Mouse (Mus musculus) embryonic facial prominence, embryonic 11.5 days (tissue): ENCODE results near the gene Slc26a11. TPM values are rescaled to one million over a fixed set of nuclear protein-coding genes. Genes with fewer than 3 reads are reported as not detected.
A peak's percentile ranks its signal among the peaks of the same experiment; 100 is the strongest.

ENCODE experiments used
- ATAC-seq: fragments of 200-750 bp; cut with Nextera tagmentation; replicated peaks from 2 replicates; pipeline ENCODE4 v1.8.0; 2017; ENCODE audit warnings: low read depth; ENCODE audit not compliant: insufficient number of reproducible peaks, low FRiP score, low TSS enrichment
- DNase-seq: peaks from one replicate; pipeline ENCODE4 v3.0.0-alpha.2; 2015; ENCODE audit warnings: low spot score
- H3K27ac ChIP-seq: fragments of 300-500 bp; sonication (generic); replicated peaks from 2 replicates; pipeline ENCODE4 v1.5.1; 2014; ENCODE audit warnings: mild to moderate bottlenecking, low read depth, low read length, control low read depth
- H3K27me3 ChIP-seq: fragments of 300-500 bp; sonication (generic); 2 replicates; pipeline ENCODE4 v1.6.1; 2014; ENCODE audit warnings: mild to moderate bottlenecking, low read length, moderate library complexity, mixed read lengths; ENCODE audit not compliant: control insufficient read depth, insufficient read depth
- H3K36me3 ChIP-seq: fragments of 300-500 bp; sonication (generic); replicated peaks from 2 replicates; pipeline ENCODE4 v1.6.1; 2014; ENCODE audit warnings: low read depth, mild to moderate bottlenecking, low read length, moderate library complexity, mixed read lengths; ENCODE audit not compliant: control insufficient read depth, insufficient read depth
- H3K4me1 ChIP-seq: fragments of 300-500 bp; sonication (generic); 2 replicates; pipeline ENCODE4 v1.6.1; 2014; ENCODE audit warnings: low read length, mixed read lengths; ENCODE audit not compliant: control insufficient read depth, insufficient read depth
- H3K4me2 ChIP-seq: fragments of 300-500 bp; sonication (generic); 2 replicates; pipeline ENCODE4 v1.6.1; 2014; ENCODE audit warnings: low read depth, mild to moderate bottlenecking, control low read depth, low read length, moderate library complexity
- H3K4me3 ChIP-seq: fragments of 300-500 bp; sonication (generic); 2 replicates; pipeline ENCODE4 v1.5.1; 2014; ENCODE audit warnings: low read depth, low read length, control low read depth
- H3K9ac ChIP-seq: fragments of 300-500 bp; sonication (generic); replicated peaks from 2 replicates; pipeline ENCODE4 v1.6.1; 2014; ENCODE audit warnings: mild to moderate bottlenecking, control low read depth, low read length
- H3K9me3 ChIP-seq: fragments of 300-500 bp; sonication (generic); replicated peaks from 2 replicates; pipeline ENCODE4 v1.6.1; 2016; ENCODE audit warnings: mild to moderate bottlenecking, low read length, inconsistent platforms, mixed read lengths; ENCODE audit not compliant: control insufficient read depth
- WGBS: fragments of 180-500 bp; shearing (Covaris S2); extraction: QIAGEN DNeasy Blood & Tissue Kit; methylation state at CpG from one replicate; pipeline ENCODE4 v1.1.7; 2014; 5-methylcytosine and 5-hydroxymethylcytosine counted together
- polyA plus RNA-seq: library from polyadenylated mRNA; unstranded; fragments of >200 nt; fragmentation: Nextera tagmentation; extraction: Ambion mirVana; gene quantifications from 2 replicates; pipeline ENCODE4 v1.2.1, GENCODE M21; 2014

Gene Slc26a11
- polyA plus RNA-seq, 1 experiment from 2014 or later = 5.5 TPM

- DNase-seq = no peak
- WGBS = 85% methylated on average over 13 of the region's 13 CpGs
- Histone ChIP-seq H3K36me3 (no peaks in the 10 kb centered on the region), H3K27ac (no peak overlapping the region), H3K4me3 (no peak overlapping the region), H3K4me1 (no peaks in the 10 kb centered on the region), H3K27me3 (no peaks in the 10 kb centered on the region), H3K4me2 (no peak overlapping the region), H3K9ac (no peak overlapping the region), H3K9me3 (no peaks in the 10 kb centered on the region)
- ATAC-seq = no peak
Observed at GRCm38 (mm10) chr11:119322521-119322920, 32.8 kb upstream of the Slc26a11 start.

- no peak overlapping the region for H3K4me2 ChIP-seq
- no peaks in the 10 kb centered on the region for H3K9me3 ChIP-seq
- ATAC-seq = no peak
- no peak overlapping the region for H3K27ac ChIP-seq
- 74% methylated on average over 1 of the region's 1 CpGs for WGBS
- H3K4me1 ChIP-seq = no peaks in the 10 kb centered on the region
- H3K9ac ChIP-seq = no peak overlapping the region
- no peaks in the 10 kb centered on the region for H3K27me3 ChIP-seq
- H3K36me3 ChIP-seq = no peaks in the 10 kb centered on the region
- no peak overlapping the region for H3K4me3 ChIP-seq
- no peak for DNase-seq
Observed at GRCm38 (mm10) chr11:119325068-119325467, 30.3 kb upstream of the Slc26a11 start.

GRCm38 (mm10) chr11:119330592-119330991 is 24.8 kb upstream of the Slc26a11 start:
- Histone ChIP-seq H3K27ac (no peak overlapping the region), H3K9me3 (no peaks in the 10 kb centered on the region), H3K9ac (no peak overlapping the region), H3K4me2 (no peak overlapping the region), H3K4me1 (no peaks in the 10 kb centered on the region), H3K27me3 (no peaks in the 10 kb centered on the region), H3K36me3 (no peaks in the 10 kb centered on the region), H3K4me3 (no peak overlapping the region)
- DNase-seq (no peak), ATAC-seq (no peak)
- WGBS = 57% methylated on average over 4 of the region's 4 CpGs

- H3K4me3 ChIP-seq = no peak overlapping the region
- no peaks in the 10 kb centered on the region for H3K27me3 ChIP-seq
- ATAC-seq (no peak), DNase-seq (no peak)
- H3K27ac ChIP-seq = no peak overlapping the region
- H3K9me3 ChIP-seq = no peaks in the 10 kb centered on the region
- H3K9ac ChIP-seq = no peak overlapping the region
- 48% methylated on average over 3 of the region's 3 CpGs for WGBS
- H3K36me3 ChIP-seq = no peaks in the 10 kb centered on the region
- H3K4me2 ChIP-seq = no peak overlapping the region
- no peaks in the 10 kb centered on the region for H3K4me1 ChIP-seq
Observed at GRCm38 (mm10) chr11:119331970-119332369, 23.4 kb upstream of the Slc26a11 start.

- no peaks in the 10 kb centered on the region for H3K27me3 ChIP-seq
- H3K4me1 ChIP-seq = no peaks in the 10 kb centered on the region
- WGBS = 80% methylated on average over 10 of the region's 10 CpGs
- H3K9ac ChIP-seq = no peak overlapping the region
- no peak overlapping the region for H3K4me3 ChIP-seq
- H3K36me3 ChIP-seq = no peaks in the 10 kb centered on the region
- no peak overlapping the region for H3K4me2 ChIP-seq
- no peak for DNase-seq
- no peak overlapping the region for H3K27ac ChIP-seq
- H3K9me3 ChIP-seq = no peaks in the 10 kb centered on the region
- no peak for ATAC-seq
Observed at GRCm38 (mm10) chr11:119338271-119339059, 16.9 kb upstream of the Slc26a11 start.

- no peaks in the 10 kb centered on the region for H3K4me1 ChIP-seq
- H3K9ac ChIP-seq = no peak overlapping the region; the same call in 1 of the 2 replicates
- H3K27ac ChIP-seq = no peak overlapping the region
- H3K36me3 ChIP-seq = no peaks in the 10 kb centered on the region
- DNase-seq = no peak
- 47% methylated on average over 5 of the region's 5 CpGs for WGBS
- H3K4me3 ChIP-seq = no peak overlapping the region
- H3K27me3 ChIP-seq = no peaks in the 10 kb centered on the region
- no peak overlapping the region for H3K4me2 ChIP-seq
- ATAC-seq = no peak
- no peaks in the 10 kb centered on the region for H3K9me3 ChIP-seq
Observed at GRCm38 (mm10) chr11:119339179-119339578, 16.2 kb upstream of the Slc26a11 start.

- DNase-seq = peak; percentile 91
- H3K27ac ChIP-seq = no peak overlapping the region
- no peak overlapping the region for H3K4me3 ChIP-seq
- WGBS = 9% methylated on average over 5 of the region's 5 CpGs
- H3K9ac ChIP-seq = no peak overlapping the region; the same call in 1 of the 2 replicates
- ATAC-seq = 0 out of 2 replicates have a peak, but pooled peaks have one; percentile 25
- no peaks in the 10 kb centered on the region for H3K9me3 ChIP-seq
- H3K27me3 ChIP-seq = no peaks in the 10 kb centered on the region
- no peaks in the 10 kb centered on the region for H3K36me3 ChIP-seq
- H3K4me1 ChIP-seq = no peaks in the 10 kb centered on the region
- H3K4me2 ChIP-seq = no peak overlapping the region
Observed at GRCm38 (mm10) chr11:119339637-119340036, 15.7 kb upstream of the Slc26a11 start.

- Histone ChIP-seq H3K9me3 (no peaks in the 10 kb centered on the region), H3K27ac (no peak overlapping the region), H3K4me3 (no peak overlapping the region), H3K36me3 (no peaks in the 10 kb centered on the region), H3K4me2 (no peak overlapping the region), H3K4me1 (no peaks in the 10 kb centered on the region), H3K9ac (no peak overlapping the region), H3K27me3 (no peaks in the 10 kb centered on the region)
- no peak for ATAC-seq
- DNase-seq = no peak
- WGBS = 85% methylated on average over 8 of the region's 8 CpGs
Observed at GRCm38 (mm10) chr11:119344178-119344577, 11.2 kb upstream of the Slc26a11 start.
